Mouse (Mus musculus) layer of hippocampus, postnatal 14 days (tissue): ENCODE data around the gene Hck. TPM values are rescaled to one million over a fixed set of nuclear protein-coding genes. Genes with fewer than 3 reads are reported as not detected.

Experiments used
- DNase-seq, 2 experiments: peaks; one replicate each; pipeline ENCODE4 v3.0.0; 2021 to 2022; ENCODE audit warnings: low spot score in 2 of 2, mixed read lengths in 1 of 2
- total RNA-seq, 2 experiments: library from RNA; stranded (reverse); gene quantifications; 2 replicates each; pipeline ENCODE4 v1.2.3; 2021

The Hck gene
- total RNA-seq, 2 experiments from 2014 or later, result 2.2 to 2.4 TPM

DNA sequence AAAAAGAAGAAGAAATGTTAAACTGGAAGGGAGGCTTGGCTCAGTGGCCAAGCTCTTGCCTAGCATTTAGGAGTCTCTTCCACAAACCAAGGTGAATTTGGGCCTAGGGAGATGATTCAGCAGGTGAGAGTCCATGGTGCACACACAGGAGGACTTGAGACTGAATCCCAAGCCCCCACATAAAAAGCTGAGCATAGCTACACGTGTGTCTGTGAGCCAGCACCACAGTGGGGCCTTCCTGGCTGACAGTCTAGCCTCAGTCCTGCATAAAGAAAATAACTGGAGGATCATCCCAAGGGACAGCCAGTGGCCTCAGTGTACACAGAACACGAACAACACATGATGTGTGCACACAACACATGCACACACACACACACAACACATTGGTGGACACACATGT is 19.0 kb upstream of the Hck start:
- DNase-seq, result no peak

DNA sequence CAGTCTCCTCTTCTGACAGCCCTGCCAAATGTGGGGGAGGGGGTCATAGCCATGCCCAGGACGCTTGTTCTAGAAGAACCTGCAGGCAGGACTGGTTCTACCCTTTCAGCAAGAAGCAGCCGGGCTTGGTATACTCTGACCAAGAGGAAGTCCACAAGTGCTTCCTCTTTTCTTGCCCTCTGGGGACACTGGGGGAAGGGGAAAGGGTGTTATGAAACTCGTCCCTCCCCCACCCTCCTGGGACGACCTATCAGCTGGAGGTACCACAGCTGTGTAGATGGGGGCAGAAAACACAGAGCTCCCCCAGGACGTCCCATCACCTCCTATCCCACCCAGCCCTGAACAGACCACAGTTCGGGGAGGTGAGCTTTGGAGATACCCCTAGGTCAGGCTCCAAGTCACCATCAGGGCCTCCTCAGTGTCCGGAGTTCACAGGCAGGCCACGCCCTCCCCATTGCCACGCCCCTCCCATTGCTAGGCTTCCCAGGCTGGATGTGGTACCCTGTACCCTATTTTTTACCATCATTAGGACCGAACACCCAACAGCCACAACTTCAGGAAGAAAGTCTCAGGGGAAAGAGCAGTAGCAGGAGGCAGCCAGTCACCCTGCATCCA is 17.6 kb upstream of the Hck start:
- no peak for DNase-seq

DNA sequence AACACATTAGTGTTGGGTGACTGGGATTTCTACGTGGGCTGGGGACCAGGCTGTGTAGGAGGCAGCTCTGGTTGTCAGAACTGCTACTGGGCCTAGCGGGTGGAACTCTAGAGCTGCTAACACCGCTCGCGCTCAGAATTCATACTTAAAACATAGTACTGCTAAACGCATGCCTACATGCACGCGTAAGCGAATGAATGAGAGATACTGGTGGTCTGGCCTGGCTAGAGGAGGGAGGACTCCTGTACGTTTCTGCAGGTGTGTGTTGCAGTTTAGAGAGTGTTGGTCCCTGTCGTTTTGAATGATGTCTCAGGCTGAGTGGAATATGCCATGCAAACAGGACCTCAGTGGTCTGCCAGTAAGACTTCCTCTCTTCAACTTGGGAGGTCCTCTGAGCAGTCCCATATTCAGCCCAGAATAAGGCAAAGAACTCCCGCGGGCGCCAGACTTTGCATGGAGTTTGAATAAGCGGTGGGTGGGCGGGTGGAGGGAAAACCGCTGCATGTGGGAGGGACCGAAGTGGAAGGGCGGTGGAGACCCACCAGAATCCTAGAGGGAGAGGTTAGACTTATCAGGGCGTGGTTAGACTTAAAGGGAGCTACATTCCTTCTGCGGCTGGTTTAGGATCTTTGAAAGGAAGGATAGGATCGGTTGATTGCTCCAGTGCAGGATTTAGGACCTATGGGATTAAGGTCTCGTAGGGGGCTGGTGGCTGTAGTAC is 1.1 kb upstream of the Hck start:
- DNase-seq, result no peak

DNA sequence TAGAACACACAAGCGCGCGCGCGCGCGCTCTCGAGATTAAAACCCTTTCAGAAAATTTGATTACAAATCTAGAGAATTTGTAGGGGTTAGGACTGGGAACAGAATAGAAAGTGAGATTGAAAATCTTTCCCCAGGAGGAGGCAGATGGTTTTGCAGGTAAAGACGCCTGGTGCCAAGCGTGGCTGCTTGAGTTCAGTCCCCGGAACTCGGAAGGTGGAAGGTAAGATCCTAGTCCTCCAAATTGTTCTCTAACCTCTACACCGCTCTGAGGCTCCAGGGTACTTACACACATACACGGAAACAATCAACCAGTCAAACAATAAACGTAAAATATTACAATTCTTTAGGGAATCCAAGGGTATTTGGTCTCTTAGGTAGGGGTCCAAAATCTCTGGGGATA is 466 bp upstream of the Hck start:
- no peak for DNase-seq

DNA sequence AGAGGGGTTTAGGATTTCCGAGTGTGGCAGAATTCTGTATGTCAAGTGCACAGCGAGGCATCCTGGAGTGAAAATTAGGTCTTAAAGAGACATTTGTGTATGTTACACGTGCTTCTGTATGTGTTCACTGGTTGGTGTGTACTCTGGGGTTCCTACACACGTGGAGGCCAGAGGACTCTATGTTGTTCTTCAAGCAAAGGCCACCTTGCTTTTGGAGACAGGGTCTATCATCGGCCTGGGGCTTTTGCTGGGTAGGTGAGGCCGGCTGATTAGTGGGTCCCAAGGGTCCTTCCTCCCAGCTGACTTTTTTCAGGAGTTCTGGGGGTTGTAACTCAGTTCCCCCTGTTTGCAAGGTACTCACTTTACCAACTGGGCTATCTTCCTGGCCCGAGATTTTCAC is 1.3 kb downstream of the Hck start:
- no peak for DNase-seq

DNA sequence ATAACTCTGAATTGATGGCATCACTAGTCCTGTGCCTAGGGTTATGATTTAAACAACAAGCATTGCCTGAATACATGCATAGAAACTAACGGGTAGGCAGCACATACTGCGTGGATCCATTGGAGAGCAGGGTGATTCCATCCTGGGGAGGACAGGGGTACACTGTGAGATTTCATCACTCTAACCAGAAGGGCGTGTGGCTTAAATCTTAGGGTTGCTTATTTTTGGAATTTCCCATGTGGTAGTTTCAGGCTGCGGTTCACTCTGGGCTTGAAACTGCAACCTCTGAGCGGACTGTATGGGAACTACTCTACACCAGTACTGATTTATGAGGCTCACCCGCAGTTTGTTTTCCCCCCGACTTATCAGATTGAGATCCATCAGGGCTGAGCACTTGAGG is 3.0 kb downstream of the Hck start:
- DNase-seq, result no peak

DNA sequence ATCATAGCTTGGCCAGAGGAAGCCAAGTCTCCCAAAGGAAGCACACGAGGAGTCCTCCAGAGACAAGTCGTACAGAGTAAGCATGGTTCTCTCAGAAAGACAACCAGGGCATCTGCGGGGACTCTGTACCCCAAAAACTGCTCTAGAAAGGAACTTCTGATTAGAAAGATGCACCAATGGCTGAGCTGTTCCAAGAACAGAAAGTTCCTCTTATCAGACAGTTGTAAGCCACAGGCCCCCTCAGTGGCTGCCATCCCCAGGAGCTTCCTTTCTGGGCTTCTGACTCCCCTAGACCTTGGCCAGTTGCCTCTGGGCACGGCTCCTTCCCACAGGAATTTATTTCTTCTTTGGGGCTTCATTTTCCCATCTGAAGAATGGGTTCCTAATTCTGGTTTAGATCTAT is 7.4 kb downstream of the Hck start:
- no peak for DNase-seq

DNA sequence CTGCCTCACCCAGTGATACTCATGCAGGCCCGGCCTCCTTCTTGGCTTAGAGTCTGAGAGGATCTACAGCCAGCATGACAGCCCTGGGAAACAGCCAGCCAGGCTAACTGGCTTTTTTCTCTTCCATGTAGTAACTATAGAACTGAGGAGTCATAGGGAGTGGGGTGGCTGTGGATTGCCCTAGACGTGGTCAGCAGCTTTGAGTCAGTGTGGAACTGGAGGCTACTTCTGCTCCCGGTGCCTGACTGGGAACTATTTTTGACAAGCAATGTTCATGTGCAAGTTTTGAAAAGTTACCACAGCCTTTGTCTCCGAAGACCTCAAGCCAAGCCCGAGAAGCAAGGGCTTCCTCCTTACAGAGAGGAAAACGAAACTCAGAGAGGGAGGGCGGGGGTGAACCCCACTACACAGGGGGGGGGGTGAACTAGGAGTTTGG is 8.8 kb downstream of the Hck start:
- no peak for DNase-seq

DNA sequence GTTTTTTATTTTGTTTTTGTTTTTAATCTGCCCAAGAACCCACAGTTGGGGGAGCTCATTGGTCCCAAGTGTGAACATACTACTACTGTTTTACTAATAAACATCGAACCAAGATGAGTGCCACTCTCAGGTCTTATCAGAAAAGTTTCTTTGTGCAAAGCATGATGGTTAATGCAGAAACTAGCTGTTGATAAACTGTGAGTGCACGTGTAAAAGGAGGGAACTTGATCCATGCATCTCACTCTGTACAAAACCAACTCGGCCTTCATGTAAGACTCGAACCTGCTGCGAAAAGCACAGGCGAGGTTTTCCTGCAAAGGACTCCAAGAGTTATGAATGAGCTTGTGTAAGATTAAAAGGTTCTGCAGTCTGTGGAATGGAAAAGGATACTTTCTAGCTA is 11.2 kb downstream of the Hck start:
- no peak for DNase-seq

DNA sequence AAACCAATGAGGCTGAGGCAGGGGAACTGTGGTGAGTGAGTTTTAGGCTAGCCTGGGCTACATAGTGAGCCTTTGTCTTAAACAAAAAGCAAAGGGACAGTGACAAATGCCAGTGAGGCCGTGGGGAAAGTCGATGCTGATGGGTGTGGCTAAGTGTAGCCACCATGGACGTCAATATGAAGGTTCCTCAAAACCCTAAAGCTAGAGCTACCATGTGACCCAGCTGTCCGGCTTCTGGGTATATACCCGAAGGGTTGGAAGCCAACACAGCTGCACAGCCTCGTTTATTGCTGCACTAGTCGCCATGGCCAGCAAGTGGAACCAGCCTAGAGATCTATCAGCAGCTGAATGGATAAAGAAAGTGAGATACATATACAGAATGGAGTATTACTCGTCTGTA is 11.9 kb downstream of the Hck start:
- DNase-seq, result no peak

DNA sequence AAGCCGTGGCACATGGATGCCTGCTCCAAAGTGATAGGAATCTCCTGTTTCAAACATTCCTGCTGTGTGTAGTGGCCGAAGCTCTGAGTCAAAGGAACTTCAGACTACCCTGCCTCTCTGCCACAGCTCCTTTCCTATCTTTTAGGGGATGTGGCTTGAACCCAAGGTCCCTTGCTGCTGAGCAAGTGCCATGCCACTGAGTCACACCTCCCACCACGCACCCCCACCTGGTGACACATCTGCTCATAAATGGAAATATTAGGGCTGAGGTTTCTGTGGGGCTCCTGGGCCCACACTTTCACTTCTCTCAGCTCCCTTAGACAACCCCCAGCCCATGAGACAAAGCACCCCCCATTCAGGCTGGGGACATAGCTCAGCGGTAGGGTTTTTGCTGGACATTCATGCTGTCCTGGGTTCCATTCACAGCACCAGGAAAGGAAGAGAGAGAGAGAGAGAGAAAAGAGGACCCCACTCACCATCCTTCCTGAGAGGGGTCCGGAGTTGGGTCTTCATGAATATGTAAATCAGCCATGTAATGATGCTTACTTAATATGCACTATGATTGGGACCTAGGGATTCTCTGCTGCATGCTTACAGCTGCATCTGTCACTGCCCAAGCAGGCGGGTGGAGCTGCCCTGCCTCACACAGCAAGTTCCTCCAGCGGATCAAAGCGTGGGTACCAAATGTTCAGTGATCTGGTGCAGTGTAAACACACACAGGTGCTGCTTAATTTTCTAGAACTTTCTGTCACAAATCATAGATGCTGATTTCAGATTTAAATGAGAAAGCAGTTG is 13.8 kb downstream of the Hck start:
- no peak for DNase-seq

DNA sequence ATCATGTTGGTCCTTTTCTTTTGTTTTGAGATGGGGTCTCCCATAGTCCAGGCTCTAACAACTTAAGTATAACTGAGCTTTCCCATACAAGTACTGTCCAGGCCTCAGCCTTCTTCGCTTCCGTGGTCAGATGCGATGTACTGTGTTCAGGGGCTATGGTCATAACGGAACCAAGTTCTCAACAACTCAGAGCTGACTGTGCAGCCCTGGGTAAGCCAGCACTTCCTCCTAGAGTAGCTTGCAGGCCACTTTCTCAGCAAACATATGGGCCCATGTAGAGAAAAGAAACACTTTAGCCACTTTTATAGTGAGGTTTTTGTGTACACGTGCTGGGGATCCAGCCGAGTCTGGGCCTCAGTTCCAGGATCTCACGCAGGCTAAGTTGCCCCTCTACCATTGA is 14.4 kb downstream of the Hck start:
- no peak for DNase-seq

DNA sequence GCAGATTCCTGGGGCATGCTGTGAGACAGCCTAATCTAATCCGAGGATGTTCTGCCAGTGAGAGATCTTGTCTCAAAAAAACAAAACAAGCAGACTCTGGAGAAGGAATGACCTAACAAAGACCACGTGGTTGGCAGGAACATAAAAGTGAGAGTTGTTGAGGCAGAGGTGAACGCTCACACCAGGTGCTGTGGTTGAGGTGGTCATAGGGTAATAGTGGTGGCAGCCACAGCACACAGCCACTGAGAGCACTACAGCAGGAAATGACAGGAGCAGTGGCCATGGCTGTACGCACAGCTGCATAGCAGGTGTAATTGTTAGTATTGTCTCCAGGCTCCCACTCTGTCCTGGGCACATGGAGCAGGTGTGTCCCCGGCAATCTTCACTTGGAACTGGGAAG is 17.6 kb downstream of the Hck start:
- no peak for DNase-seq

DNA sequence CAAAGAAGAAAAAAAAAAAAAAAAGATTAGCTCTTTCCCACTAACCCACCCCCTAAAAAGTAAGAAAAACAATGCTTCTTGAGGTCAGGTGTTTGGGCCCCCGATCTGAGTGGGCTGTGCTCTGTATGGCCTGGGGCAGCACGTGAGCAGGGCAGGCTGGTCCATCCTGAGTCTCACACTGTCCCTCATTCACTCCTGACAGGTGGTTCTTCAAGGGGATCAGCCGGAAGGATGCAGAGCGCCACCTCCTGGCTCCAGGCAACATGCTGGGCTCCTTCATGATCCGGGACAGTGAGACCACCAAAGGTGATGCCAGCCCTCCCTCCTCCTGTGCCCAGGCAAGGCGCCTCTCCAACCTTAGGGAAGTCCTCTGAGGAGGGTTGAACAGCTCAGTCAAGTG is 22.8 kb downstream of the Hck start:
- no peak for DNase-seq

DNA sequence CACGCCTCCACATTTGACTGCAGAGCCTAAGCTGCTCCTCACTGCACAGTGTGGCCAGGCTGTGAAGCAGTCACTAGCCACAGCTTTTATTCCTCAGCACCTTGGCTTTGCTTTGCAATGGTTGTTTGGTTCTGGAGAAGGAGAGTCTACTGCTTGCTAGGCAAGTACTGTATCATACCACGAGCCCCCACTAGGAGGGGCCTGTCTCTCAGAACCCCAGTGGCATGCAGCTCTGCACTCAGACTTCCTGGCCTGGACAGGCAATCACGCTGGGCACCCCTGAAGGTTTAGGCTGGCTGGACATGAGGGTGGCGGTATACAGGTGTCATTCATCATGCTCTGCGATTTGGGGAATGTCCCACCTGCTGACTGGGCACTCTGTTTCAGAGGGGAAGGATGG is 26.0 kb downstream of the Hck start:
- no peak for DNase-seq

DNA sequence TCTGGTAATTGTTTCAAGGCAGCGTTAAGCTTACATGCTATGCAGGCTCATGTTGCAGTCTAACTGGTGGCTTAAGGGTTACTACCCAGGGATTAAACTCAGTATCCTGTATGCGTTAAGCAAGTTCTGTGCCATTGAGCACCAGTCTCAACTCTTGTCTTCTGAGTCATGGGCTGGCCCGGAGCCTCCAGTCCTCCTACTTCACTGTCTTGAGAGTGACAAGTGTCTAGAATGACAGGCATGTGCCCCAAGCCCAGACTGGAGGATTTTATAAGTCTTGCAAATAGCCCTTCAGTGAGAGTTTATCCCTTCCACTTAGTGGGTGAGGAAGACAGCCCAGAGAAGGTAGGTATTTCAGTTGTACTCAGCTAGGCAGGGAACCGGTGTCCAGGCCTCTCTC is 27.9 kb downstream of the Hck start:
- no peak for DNase-seq

DNA sequence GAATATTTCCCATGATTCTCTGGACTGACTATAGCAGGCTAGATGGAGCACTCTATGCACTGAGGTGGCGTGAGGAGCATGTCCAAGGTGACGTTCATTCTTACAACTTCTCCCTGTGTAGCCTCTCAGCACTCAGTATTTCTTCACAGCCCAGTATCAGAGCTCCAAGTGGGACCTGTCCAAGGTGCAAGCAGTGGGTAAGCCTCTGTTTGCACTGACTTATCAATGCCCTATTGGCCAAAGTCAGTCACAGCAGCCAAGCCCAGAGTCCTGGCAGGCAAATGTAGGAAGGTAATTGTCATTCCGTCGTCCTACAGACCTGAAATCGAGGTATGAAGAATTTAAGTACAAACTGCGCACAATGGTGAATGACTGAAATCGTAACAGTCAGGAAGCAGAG is 30.9 kb downstream of the Hck start:
- no peak for DNase-seq

DNA sequence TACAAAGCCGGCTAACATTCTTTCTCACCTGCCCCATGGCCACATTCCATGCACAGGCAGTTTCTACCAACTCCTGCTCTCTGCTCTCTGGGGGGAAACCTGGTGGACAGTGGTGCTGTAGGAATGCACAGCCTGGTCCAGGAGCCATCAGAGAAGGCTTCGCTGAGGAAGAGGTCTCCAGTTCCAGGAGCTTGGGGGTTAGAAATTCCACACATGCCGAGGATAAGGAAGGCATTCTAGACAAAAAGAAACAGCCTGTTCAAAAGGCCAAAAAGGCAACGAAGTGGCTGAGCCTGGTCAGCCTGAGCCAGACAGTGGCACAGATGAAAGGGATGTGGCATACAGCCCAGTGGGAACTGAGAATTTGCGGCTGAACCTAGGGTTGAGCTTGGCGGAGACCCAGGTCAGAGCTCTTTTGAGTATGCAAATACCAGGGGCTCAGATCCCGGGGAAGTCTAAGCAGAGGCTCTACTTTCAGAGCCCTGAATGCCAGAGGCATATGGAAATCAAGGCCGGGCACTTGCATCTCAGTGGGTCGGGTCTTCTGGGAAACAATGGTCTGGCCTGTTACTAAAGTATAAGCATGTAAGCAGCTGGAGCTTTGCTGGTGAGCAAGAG is 31.8 kb downstream of the Hck start:
- peak in 1 of 2 experiments; percentile 47 for DNase-seq

DNA sequence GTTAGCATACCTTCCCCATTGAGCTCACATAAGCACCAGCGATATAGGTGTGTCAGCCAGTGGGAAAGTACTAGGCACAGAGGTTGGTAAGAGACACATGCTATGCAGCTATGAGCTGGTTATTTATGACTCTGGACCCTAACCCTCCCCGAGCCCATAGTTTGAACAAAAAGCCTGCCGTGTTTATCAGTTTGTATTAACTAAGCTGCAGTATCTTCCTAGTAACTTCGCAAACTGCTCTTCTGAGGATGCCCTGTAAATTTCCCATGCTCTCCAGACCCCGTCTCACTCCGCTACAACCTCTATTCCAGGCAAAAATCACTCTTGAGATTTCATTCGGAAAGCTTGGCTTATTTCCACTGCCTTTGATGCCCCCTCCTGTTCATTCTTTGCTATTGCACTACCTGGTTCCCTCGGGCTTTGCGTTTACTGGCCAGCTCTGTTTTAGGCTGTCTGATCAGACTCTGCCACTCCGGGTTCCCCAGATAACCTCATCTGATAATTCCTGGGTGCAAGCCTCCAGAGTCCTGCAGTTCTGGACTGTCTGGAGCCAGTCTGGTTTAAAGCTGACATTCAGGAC is 34.4 kb downstream of the Hck start:
- DNase-seq, result peak; percentile 58 to 60

DNA sequence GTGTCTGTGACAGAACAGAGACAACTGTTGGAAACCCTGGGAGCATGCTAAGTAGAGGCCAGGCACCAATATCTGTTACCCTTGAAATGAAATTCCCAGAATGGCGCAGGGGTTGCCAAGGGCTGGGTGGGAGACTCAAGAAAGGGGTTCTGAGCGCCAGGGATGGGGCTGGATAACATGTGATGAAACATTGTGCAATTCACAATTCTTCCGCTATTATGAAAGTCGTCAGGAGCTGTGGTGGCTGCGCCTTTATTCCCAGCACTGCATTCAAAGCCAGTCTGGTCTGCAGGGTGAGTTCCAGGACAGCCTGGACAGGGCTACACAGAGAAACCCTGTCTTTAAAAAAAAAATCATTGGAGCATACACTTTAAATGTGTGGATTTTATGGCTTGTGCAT is 37.1 kb downstream of the Hck start:
- DNase-seq, result no peak

DNA sequence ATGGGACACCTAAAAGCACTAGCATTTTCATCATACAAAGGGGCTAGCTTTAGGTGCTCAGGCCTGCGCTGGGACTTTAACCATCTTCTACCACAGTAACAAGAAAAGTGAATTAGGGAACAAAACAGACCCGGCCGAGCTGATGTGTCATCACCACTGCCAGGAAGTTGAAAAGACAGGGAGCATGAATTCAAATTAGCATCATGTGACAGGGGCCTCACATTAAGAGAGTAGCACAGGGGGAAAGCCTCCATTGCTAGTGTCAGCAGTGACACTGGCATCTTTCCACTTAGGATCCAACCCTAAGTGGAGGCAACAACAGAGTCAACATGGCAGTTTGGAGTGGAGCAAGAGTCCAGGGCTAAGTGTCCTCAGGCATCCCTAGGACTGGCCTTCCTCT is 39.0 kb downstream of the Hck start:
- no peak for DNase-seq

DNA sequence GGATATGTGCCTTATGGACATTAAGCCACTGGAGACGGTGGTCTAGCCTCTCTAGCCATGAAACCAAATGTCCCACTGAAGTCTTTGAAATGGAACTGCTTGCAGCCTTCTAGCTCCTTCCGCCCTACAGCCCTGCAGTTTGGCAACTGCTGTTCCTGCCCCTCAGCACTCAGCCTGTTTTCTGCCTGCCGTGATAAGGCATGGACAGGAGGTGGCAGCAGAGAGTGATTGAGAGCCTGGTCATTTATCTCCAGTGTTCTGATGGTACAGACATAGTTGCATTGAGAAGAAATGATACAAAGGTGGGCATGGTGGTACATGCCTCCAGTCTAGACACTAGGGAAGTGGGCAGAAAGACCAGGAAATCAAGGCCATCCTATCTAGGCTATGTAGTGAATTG is 39.4 kb downstream of the Hck start:
- peak; percentile 76 for DNase-seq
